Mouse (Mus musculus) olfactory bulb, adult 2 months (tissue): ENCODE data around the gene Tgfbr1.

Source experiments
- CTCF ChIP-seq: fragments of 200-500 bp; IDR thresholded peaks from 2 replicates; pipeline ENCODE4 v1.5.1; 2012; ENCODE audit warnings: low read depth, mild to moderate bottlenecking, low read length, moderate library complexity; ENCODE audit not compliant: insufficient read depth
- POLR2A ChIP-seq: fragments of 200-500 bp; IDR thresholded peaks from 2 replicates; pipeline ENCODE4 v1.6.1; 2012; ENCODE audit warnings: mild to moderate bottlenecking, low read depth, low read length, moderate library complexity; ENCODE audit not compliant: insufficient read depth

DNA sequence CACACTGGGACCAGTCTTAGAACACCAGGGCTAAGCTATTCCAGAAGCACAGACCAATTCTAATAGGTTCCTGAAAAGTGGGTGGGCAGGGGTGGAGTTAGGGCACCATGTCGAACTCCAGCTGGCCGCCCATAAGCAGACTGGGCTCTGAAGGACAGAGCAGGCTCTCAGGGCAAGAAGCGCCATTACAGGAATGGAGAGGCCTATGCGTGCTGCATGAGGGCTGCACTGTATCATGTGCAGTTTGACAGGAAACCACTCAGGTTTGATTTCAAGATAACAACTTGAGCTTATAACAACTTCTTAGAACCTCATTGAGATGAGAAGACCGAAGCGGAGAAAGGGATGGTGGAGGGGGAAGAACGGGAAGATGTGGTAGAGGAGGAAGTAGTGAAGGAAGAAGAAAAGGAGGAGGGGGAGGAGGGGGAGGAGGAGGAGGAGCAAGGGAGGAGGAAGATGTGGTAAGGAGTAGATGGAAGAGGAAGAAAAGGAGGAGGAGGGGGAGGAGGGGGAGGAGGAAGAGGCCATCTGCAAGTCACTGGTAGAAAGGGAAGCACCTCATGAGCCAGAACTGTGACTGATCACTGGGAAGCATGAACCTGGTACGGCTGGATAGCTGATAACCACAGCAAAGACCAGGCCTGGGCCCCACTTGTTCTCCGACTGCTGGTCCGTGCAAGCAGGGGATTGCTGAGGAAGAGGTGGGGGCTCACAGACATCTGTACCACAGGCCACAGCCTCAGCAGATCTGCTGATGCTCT is 33.3 kb upstream of the Tgfbr1 start:
- TF ChIP-seq CTCF: no peak
- no peak for TF ChIP-seq POLR2A
